Mouse (Mus musculus) neural tube, embryonic 13.5 days (tissue): Measurements from ENCODE around the gene Gpr12. TPM values are rescaled to one million over a fixed set of nuclear protein-coding genes. Genes with fewer than 3 reads are reported as not detected.

Experiments used
- ATAC-seq: fragments of 200-750 bp; cut with Nextera tagmentation; 2 replicates; pipeline ENCODE4 v1.8.0; 2017; ENCODE audit warnings: low read depth, mild to moderate bottlenecking, moderate TSS enrichment, moderate library complexity
- H3K27ac ChIP-seq: fragments of 300-500 bp; sonication (generic); replicated peaks from 2 replicates; pipeline ENCODE4 v1.5.1; 2015; ENCODE audit warnings: moderate library complexity, mild to moderate bottlenecking, inconsistent platforms
- H3K27me3 ChIP-seq: fragments of 300-500 bp; sonication (generic); 2 replicates; pipeline ENCODE4 v1.6.1; 2015; ENCODE audit warnings: mild to moderate bottlenecking, inconsistent platforms
- H3K36me3 ChIP-seq: fragments of 300-500 bp; sonication (generic); 2 replicates; pipeline ENCODE4 v1.6.1; 2015; ENCODE audit warnings: mild to moderate bottlenecking, inconsistent platforms
- H3K4me1 ChIP-seq: fragments of 300-500 bp; sonication (generic); replicated peaks from 2 replicates; pipeline ENCODE4 v1.6.1; 2015; ENCODE audit warnings: inconsistent platforms
- H3K4me2 ChIP-seq: fragments of 300-500 bp; sonication (generic); 2 replicates; pipeline ENCODE4 v1.6.1; 2015; ENCODE audit warnings: inconsistent platforms, mild to moderate bottlenecking, moderate library complexity
- H3K4me3 ChIP-seq: fragments of 300-500 bp; sonication (generic); 2 replicates; pipeline ENCODE4 v1.5.1; 2015; ENCODE audit warnings: mild to moderate bottlenecking, inconsistent platforms
- H3K9ac ChIP-seq: fragments of 300-500 bp; sonication (generic); 2 replicates; pipeline ENCODE4 v1.6.1; 2015; ENCODE audit warnings: moderate library complexity, mild to moderate bottlenecking, inconsistent platforms
- H3K9me3 ChIP-seq: fragments of 300-500 bp; sonication (generic); 2 replicates; pipeline ENCODE4 v1.6.1; 2016; ENCODE audit warnings: inconsistent platforms
- WGBS: fragments of 180-500 bp; shearing (Covaris S2); methylation state at CpG from one replicate; pipeline ENCODE4 v1.1.7; 2015; 5-methylcytosine and 5-hydroxymethylcytosine counted together
- polyA plus RNA-seq: library from polyadenylated mRNA; unstranded; fragments of >200 nt; fragmentation: Nextera tagmentation; extraction: Ambion mirVana; gene quantifications from 2 replicates; pipeline ENCODE4 v1.2.1, GENCODE M21; 2015

The Gpr12 gene
- polyA plus RNA-seq: 8.8 and 11.4 TPM in 2 replicates

DNA sequence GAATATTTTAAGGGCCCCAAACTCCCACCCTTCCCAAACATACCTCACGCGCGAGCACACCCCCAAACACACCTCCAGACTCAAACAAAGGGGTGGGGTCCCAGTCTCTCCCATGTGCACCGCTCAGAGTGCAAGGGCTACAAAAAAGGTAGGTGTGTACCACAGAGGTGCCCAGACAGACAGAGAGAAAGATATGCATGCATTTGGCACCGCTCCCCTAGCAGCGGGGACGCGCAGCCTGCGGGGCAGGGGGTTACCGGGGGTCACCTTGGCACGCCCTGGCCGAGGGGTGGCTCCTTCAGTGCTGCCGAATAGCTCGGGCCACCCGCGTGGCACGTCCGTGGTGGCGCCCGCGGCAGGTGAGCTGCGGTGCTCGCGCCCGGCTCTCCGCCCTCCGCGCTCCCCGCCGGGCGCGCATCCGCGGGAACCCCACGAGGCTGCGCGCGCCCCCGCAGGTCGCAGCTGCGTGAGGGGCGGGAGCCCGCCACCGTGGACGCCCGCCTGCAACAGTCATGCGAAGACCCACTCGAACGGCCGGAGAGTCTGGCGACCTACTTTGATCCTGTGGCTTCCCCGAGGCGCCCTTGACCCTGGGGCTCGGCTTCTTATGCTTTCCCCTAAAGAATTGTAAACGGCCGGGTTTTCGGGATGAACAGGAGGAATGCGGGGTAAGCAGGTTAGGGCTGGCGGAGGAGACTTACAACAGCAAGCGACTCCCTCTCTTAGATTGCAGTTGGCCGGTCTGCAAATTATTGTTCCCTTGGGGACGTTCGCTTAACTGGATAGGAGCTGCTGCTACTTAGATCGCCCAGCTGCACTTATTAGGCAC, at the start of gene Gpr12:
Gpr12 (minus strand) TSS at position 762 of the 829 bp plus-strand sequence.
- Histone ChIP-seq H3K27me3 (peaks cover 89% of the 10 kb centered on the region), H3K4me1 (peaks cover 24% of the 10 kb centered on the region), H3K4me2 (peak within 1 kb of the TSS; percentile 86), H3K4me3 (peak within 1 kb of the TSS; percentile 59), H3K36me3 (no peaks in the 10 kb centered on the region), H3K27ac (0 out of 2 replicates have a peak within 1 kb of the TSS, but pooled peaks have one; percentile 39), H3K9me3 (no peaks in the 10 kb centered on the region), H3K9ac (peak within 1 kb of the TSS; percentile 70)
- under 1% methylated on average over 63 of the region's 64 CpGs for WGBS
- peak; percentile 77 for ATAC-seq

DNA sequence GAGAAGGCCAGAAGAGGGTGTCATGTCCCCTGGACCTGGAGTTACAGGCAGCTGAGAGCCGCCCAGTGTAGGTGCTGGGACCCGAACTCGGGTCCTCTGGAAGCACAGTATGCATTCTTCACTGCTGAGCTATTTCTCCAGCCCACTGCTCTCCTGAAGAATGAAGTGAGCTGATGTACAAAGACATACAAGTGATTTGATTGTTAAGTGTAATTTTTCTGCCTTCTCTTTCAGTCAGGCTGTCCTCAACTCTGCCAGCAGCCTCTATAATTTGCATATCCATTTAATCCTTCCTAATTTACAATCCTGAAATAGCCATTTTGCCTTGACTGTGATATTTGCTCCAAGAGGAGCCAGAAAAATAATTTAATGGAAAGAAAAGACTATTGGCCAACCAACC, 46.6 kb upstream of the Gpr12 start:
- Histone ChIP-seq H3K4me1 (no peaks in the 10 kb centered on the region; the same call in 1 of the 2 replicates), H3K4me2 (no peak overlapping the region), H3K27me3 (no peaks in the 10 kb centered on the region), H3K4me3 (no peak overlapping the region), H3K27ac (no peak overlapping the region), H3K9me3 (no peaks in the 10 kb centered on the region), H3K36me3 (no peaks in the 10 kb centered on the region), H3K9ac (no peak overlapping the region)
- WGBS: 85% methylated on average over 3 of the region's 3 CpGs
- ATAC-seq: no peak

DNA sequence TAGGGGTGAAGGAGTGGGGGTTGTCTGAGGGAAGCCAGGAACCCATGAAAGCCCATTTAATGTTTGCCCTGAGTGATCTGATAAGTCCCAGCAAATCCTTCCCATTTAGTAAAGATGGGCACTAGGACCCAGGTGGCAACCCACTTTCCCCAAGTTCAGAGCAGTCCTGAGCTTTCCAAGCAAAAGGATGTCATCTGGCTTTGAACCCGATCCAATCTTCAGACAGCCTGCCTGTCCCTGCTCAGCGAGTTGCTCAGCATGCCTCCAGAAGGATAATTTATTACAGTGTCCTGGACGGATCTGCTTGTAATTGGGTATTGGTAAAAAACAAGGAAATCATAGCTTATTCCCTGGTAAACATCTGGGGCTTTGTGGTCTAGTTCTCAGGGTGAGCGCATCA, 45.9 kb upstream of the Gpr12 start:
- no peaks in the 10 kb centered on the region for H3K9me3 ChIP-seq
- no peak overlapping the region for H3K4me3 ChIP-seq
- no peak for ATAC-seq
- 32% methylated on average over 4 of the region's 4 CpGs for WGBS
- H3K27ac ChIP-seq: no peak overlapping the region
- H3K36me3 ChIP-seq: no peaks in the 10 kb centered on the region
- no peak overlapping the region for H3K4me2 ChIP-seq
- H3K27me3 ChIP-seq: no peaks in the 10 kb centered on the region
- no peak overlapping the region for H3K9ac ChIP-seq
- H3K4me1 ChIP-seq: no peaks in the 10 kb centered on the region; the same call in 1 of the 2 replicates

DNA sequence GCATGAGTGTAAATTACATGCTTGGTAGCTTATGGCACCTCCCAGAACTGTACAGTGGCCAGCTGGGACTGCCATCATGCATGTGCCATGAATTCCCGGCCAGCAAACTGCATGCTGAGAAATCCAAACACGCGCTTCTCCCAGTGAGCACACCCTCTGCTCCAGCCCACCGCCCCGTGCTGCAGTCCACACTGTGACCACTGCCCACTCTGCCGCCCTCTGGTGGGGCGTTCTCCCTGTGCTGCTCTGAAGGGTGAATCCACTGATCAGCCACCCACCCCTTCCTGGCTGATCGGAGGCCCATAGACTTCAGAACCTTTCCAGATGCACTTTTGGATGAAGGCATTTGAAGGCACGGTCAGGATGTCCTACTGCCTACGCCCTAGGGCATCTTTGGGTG, 44.6 kb upstream of the Gpr12 start:
- Histone ChIP-seq H3K27ac (no peak overlapping the region), H3K4me1 (no peaks in the 10 kb centered on the region; the same call in 1 of the 2 replicates), H3K27me3 (no peaks in the 10 kb centered on the region), H3K36me3 (no peaks in the 10 kb centered on the region), H3K9me3 (no peaks in the 10 kb centered on the region), H3K4me2 (no peak overlapping the region), H3K4me3 (no peak overlapping the region), H3K9ac (no peak overlapping the region)
- WGBS: 78% methylated on average over 10 of the region's 10 CpGs
- no peak for ATAC-seq

DNA sequence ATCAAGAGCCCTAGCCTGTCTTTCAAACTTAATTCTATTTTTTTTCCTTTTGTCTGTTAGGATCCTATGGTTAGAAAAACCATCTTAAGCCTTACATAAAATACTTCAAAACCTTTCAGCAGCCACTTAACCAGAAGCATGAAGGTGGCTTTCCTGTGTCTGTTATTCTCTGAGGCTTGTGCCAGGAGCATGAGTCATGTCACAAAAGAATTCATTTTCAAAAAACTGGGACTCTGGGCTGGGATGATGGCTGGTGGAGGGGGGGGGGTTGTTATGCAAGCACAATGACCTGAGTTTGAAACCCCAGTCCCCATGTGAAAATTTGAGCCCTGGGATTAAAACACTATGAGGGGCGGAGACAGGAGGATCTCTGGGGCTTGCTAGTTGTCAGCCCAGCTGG, 43.8 kb upstream of the Gpr12 start:
- Histone ChIP-seq H3K9me3 (no peaks in the 10 kb centered on the region), H3K9ac (no peak overlapping the region), H3K4me2 (no peak overlapping the region), H3K4me1 (no peaks in the 10 kb centered on the region; the same call in 1 of the 2 replicates), H3K4me3 (no peak overlapping the region), H3K27ac (no peak overlapping the region), H3K27me3 (no peaks in the 10 kb centered on the region), H3K36me3 (no peaks in the 10 kb centered on the region)
- WGBS: 94% methylated on average over 1 of the region's 1 CpGs
- ATAC-seq: no peak

DNA sequence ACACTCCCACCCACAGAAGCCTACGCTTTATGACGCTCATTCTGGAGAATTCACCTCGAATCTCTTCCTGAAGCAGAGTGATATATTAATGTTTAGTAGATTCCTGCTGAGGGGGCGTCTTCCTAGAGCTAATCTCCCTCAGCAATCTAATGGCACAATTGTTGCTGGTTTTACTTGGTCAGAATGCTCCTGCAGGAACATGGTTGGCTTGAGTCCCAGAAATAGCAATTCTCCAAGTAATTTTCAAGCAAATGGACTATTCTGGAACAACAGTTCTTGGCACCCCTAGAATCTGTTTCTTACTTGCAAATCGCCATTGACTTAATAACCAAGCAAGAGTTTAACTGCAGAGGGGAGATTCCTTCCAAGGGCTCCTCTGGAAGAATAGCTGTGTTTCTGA, 42.9 kb upstream of the Gpr12 start:
- 41% methylated on average over 5 of the region's 5 CpGs for WGBS
- H3K4me3 ChIP-seq: no peak overlapping the region
- no peak overlapping the region for H3K4me2 ChIP-seq
- H3K9ac ChIP-seq: no peak overlapping the region
- no peaks in the 10 kb centered on the region for H3K36me3 ChIP-seq
- no peaks in the 10 kb centered on the region for H3K9me3 ChIP-seq
- no peak overlapping the region for H3K27ac ChIP-seq
- no peak for ATAC-seq
- H3K4me1 ChIP-seq: no peaks in the 10 kb centered on the region; the same call in 1 of the 2 replicates
- H3K27me3 ChIP-seq: no peaks in the 10 kb centered on the region

DNA sequence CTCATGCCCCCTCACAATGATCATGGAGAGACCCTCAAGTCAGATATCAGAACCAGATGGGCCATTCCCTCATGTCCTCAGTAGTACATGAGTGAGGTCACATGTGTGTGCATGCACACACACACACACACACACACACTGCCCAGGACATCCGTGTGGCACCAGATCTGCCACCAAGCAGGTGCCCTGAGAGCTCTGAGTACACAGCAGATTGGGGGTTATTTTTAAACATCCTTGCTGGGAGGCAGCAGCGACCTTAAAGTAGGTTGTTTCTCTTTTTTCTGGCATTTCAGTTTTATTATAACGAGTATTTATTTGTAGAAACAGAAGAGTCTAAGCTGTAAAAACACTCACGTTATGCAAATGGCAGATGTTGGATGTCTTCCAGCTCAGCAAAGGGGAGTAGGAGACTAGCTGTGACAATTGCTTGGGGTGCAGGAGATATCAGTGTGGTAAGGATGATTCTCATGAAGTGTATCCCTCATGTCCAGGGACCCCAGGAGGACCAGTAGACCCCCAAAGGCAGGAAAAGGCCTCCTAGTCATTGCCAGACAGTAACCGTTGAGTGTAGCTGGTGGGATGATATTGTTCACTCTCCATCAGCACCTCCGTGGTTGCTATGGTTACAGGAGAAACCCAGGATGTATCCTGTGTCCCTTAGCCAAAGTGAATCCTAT, 40.7 kb upstream of the Gpr12 start:
- no peaks in the 10 kb centered on the region; the same call in 1 of the 2 replicates for H3K4me1 ChIP-seq
- H3K27me3 ChIP-seq: no peaks in the 10 kb centered on the region
- H3K9ac ChIP-seq: no peak overlapping the region
- no peak overlapping the region for H3K27ac ChIP-seq
- no peak overlapping the region for H3K4me3 ChIP-seq
- H3K9me3 ChIP-seq: no peaks in the 10 kb centered on the region
- no peak overlapping the region for H3K4me2 ChIP-seq
- H3K36me3 ChIP-seq: no peaks in the 10 kb centered on the region
- no peak for ATAC-seq
- WGBS: 71% methylated on average over 6 of the region's 6 CpGs

DNA sequence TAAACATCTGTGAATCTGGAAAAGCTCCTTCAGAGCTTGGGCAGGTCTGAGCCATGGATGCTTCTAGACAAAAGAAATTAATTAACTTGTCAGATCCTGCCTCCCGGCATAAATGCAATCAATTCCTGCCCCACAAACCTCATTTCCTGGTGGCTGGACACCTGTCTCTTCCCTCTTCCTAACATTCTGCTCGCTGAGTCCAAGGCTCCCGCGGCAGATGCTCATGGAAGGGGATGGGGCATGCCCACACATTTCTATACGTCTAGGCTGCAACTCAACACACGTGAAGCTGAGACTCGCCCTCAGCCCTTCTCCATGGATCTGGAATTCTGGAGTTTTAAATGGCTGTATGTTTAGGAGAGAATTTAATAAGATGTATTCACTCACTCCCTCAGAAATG, 26.8 kb upstream of the Gpr12 start:
- 49% methylated on average over 7 of the region's 7 CpGs for WGBS
- H3K9ac ChIP-seq: no peak overlapping the region
- H3K27ac ChIP-seq: no peak overlapping the region
- no peaks in the 10 kb centered on the region for H3K36me3 ChIP-seq
- no peak overlapping the region for H3K4me2 ChIP-seq
- no peaks in the 10 kb centered on the region; the same call in 1 of the 2 replicates for H3K27me3 ChIP-seq
- ATAC-seq: no peak
- no peak overlapping the region for H3K4me3 ChIP-seq
- H3K9me3 ChIP-seq: peaks cover 4% of the 10 kb centered on the region; the same call in 1 of the 2 replicates
- peaks cover 5% of the 10 kb centered on the region; the same call in 1 of the 2 replicates for H3K4me1 ChIP-seq

DNA sequence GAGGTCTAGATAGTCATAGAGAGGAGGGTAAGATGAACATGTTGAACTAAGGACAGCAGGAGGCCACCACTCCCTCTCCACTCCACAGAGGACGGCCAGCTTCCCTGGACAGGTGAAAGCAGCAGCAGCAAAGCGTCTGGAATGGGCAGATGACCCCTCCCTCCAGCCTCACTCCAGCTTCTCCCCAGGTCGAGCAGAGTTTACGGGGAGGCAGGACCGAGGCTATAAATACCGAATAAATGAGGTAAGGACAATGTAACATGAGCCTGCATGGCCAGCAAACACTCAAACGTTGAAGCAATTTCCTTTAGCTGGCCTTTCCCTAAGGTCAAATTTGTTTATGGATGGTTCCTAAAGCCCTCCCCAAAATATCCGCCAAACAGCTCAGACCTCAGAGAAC, 26.0 kb upstream of the Gpr12 start:
- WGBS: 15% methylated on average over 8 of the region's 8 CpGs
- Histone ChIP-seq H3K9ac (no peak overlapping the region), H3K4me2 (no peak overlapping the region), H3K27ac (no peak overlapping the region), H3K4me3 (no peak overlapping the region), H3K9me3 (peaks cover 4% of the 10 kb centered on the region; the same call in 1 of the 2 replicates), H3K36me3 (no peaks in the 10 kb centered on the region), H3K4me1 (peaks cover 5% of the 10 kb centered on the region; the same call in 1 of the 2 replicates), H3K27me3 (no peaks in the 10 kb centered on the region; the same call in 1 of the 2 replicates)
- ATAC-seq: no peak

DNA sequence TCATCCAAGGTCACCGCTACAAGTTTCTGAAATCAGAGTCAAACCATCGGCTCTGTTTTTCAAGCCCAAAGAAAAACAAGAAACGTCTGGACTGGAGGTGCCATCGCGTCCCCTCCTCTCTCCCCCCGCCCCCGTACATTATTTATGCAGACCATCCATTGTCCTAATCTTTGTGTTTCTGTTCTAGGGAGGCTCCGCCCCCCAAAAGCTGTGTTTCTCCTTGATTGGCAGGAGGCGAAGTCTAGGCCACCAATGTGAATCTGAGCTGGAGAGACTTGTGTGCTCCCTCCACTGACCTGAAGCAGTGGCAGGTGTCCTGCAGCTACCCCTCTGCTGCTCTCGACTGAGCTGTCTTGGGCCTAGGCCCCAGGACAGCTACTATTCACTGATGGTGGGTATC, 24.6 kb upstream of the Gpr12 start:
- WGBS: 51% methylated on average over 10 of the region's 10 CpGs
- H3K4me1 ChIP-seq: peaks cover 5% of the 10 kb centered on the region; the same call in 1 of the 2 replicates

DNA sequence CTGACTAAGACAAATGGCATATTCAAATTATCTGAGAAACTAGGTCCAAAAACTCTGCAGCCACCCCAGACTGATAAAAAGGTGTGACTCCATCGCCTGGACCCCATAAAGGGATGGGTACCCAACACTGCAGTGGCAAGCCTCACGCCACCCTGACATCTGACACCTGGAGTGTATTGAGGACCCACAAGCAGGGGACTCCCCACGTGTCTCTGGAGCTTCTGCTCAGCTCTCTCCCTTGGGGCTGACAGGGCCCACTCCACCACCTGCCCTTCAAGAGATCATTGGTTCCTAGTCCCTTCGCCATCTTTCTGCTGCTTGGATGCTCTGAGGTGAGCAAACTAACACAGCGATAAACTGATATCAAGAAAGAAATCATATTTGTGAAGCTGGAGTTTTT, 22.8 kb upstream of the Gpr12 start:
- no peak for ATAC-seq

More for the DNA sequence above, 24.6 kb upstream of the Gpr12 start:
- Histone ChIP-seq H3K4me2 (no peak overlapping the region), H3K36me3 (no peaks in the 10 kb centered on the region), H3K4me3 (no peak overlapping the region), H3K27ac (no peak overlapping the region), H3K27me3 (no peaks in the 10 kb centered on the region; the same call in 1 of the 2 replicates), H3K9me3 (peaks cover 4% of the 10 kb centered on the region; the same call in 1 of the 2 replicates), H3K9ac (no peak overlapping the region)
- no peak for ATAC-seq

DNA sequence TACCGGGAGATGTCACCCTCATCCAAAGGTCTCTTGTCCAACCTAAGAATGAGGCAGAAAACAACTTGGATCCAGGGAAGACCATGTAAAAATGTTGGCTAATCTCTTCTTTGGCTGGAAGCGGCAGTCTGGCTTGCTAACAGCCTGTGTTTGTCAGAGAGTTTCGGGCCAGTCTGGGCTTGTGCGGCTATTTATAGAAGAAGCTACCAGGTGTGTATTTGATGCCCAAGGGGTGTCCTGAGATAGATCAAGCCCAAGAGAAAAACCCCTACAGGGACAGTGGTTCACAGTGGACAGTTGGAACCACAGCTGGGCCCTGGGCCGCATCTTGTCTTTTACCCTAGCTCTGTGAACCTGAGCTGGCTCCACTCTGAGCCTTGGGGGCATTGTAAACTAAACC, 21.9 kb upstream of the Gpr12 start:
- H3K4me1 ChIP-seq: peaks cover 4% of the 10 kb centered on the region; the same call in 1 of the 2 replicates
- WGBS: 93% methylated on average over 5 of the region's 5 CpGs
- ATAC-seq: no peak

More for the DNA sequence above, 22.8 kb upstream of the Gpr12 start:
- WGBS: 77% methylated on average over 5 of the region's 5 CpGs
- no peak overlapping the region for H3K4me3 ChIP-seq
- peaks cover 5% of the 10 kb centered on the region; the same call in 1 of the 2 replicates for H3K4me1 ChIP-seq
- no peak overlapping the region for H3K4me2 ChIP-seq
- H3K27me3 ChIP-seq: no peaks in the 10 kb centered on the region; the same call in 1 of the 2 replicates
- no peak overlapping the region for H3K27ac ChIP-seq
- H3K36me3 ChIP-seq: no peaks in the 10 kb centered on the region
- no peaks in the 10 kb centered on the region for H3K9me3 ChIP-seq
- H3K9ac ChIP-seq: no peak overlapping the region

More for the DNA sequence above, 21.9 kb upstream of the Gpr12 start:
- Histone ChIP-seq H3K9me3 (no peaks in the 10 kb centered on the region), H3K4me3 (no peak overlapping the region), H3K27ac (no peak overlapping the region), H3K4me2 (no peak overlapping the region), H3K9ac (no peak overlapping the region), H3K27me3 (no peaks in the 10 kb centered on the region; the same call in 1 of the 2 replicates), H3K36me3 (no peaks in the 10 kb centered on the region)
